Mouse (Mus musculus) megakaryocyte-erythroid progenitor cell, adult 5-6 weeks (primary cell): ENCODE results near the gene Olfr71. TPM values are rescaled to one million over a fixed set of nuclear protein-coding genes. Genes with fewer than 3 reads are reported as not detected.

Source experiments
- ATAC-seq: replicated peaks from 2 replicates; pipeline ENCODE4 v1.8.0; 2016; ENCODE audit warnings: mild to moderate bottlenecking, inconsistent platforms; ENCODE audit not compliant: severe bottlenecking, poor library complexity, low FRiP score, low TSS enrichment
- total RNA-seq, 2 experiments: library from RNA; stranded (forward) in 1 of 2; stranded (reverse) in 1 of 2; fragments of 200-1000, 215-1000 nt in 1 of 2; fragments of >200 nt in 1 of 2; fragmentation: Nextera tagmentation in 1 of 2; gene quantifications; 2 replicates each; pipeline ENCODE4 v1.2.3; 2014 to 2017

Olfr71 gene
- total RNA-seq, 2 experiments from 2014 or later: not detected

DNA sequence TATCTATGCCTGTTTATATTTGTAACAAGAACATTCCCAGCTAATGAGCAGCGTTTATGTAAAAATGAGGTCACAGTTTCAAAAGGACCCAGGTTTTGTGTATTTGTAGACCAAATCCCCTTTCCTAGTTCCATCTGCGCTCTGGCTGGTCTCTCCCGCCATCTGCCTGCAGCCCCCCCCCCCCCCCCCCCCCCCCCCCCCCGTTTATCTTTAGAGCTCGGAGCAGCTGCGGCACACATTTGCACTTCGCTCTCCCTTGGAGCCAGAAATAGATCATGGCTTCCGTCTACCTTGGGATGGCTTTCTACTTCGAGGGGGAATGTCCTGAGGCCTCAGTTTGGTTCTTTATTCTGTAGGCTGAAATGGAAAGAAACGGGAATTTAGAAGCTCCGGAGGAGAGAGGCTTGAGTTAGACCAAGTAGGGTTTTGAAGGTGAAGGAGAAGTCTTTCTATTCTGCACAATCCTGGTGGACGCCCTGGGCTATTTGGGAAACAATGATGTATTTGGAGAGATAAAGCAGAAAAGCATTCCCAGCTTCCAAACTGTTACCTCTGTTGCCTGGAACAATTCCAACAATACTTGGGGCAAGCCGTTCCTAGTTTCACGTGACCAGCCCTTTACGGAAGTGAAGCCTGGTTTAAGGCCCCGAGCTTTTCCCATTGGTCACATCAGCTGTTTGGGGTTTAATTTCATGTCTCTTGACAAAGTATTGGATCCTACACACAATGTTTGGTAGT, 10.6 kb upstream of the Olfr71 start:
- ATAC-seq: no peak

- no peak for ATAC-seq
Observed at GRCm38 (mm10) chr4:43713652-43714219, 3.7 kb upstream of the Olfr71 start.

- ATAC-seq: peak; percentile 68; the same call in 1 of the 2 replicates
Observed at GRCm38 (mm10) chr4:43711821-43712220, 1.8 kb upstream of the Olfr71 start.

GRCm38 (mm10) chr4:43705991-43706390, 4.1 kb downstream of the Olfr71 start:
- no peak for ATAC-seq

GRCm38 (mm10) chr4:43703851-43704250, 6.2 kb downstream of the Olfr71 start:
- ATAC-seq: no peak

- 0 out of 2 replicates have a peak, but pooled peaks have one; percentile 59 for ATAC-seq
Observed at GRCm38 (mm10) chr4:43703439-43703838, 6.6 kb downstream of the Olfr71 start.

DNA sequence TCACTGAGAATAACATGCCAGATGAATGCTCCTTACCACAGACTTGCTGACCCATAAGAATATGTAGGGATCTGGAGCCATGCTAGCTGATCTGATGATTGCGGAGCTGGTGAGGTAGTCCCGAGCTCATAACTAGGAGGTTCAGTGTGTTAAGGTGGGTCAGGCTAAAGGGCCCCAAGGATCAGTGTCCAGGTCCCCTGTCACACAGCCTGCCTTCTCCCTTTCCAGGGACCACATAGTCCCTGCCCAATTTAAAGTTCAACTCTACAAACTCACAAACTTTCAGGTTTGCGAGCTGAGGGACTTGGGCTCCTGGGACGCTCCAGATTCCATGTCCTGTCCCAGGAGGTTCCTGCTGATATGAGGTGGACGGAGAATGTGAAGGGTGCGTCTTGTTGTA, 9.3 kb downstream of the Olfr71 start, which contains the start of gene Olfr70:
Gene Olfr70 (minus strand): TSS at position 101 of the 400 bp plus-strand sequence.
- no peak for ATAC-seq

GRCm38 (mm10) chr4:43696561-43696960, 13.5 kb downstream of the Olfr71 start:
- ATAC-seq: no peak

DNA sequence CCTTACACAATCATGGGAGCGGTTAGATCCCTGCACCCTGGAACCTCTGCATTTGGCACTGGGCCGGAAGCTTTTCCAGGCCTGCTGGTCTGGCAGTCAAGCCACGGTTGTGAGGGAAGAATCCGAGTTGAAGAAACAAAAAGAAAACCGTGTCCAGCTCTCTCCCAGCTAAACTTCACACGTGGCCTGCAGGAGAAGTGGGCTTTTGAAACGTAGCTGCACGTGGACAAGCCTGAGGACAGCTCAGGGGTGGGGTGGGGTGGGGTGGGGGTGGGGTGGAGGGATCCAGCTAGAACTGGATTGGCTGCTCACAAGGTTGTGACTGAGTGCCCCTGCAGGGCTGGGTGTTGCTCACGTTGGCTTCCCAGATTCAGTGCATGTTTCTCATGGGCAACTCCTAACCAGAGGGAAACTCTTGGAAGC, 14.8 kb downstream of the Olfr71 start:
- no peak for ATAC-seq

- ATAC-seq: peak; percentile 65
Observed at GRCm38 (mm10) chr4:43694439-43695248, 15.4 kb downstream of the Olfr71 start.

DNA sequence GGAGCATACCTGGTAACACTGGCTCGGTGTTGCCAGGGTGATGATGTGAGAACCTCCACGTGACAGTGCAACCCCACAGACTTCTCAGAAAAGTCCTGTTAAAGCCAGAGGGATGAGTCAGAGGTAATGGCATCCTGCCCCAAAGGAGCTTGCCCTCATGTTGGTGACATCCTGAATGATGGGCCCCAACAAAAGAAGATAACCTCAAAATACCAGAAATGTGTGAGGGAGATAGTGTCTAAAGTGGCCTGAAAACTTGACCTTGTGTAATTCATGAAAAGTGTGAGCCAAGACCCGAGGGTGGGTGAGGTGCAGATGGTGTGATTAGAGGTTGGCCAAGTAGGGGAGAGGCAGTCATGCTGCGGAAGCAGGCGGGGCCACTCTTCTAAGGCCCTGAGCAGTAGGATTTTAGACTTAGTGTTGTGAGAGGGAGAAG, 16.2 kb downstream of the Olfr71 start:
- peak; percentile 48; the same call in 1 of the 2 replicates for ATAC-seq

- no peak for ATAC-seq
Observed at GRCm38 (mm10) chr4:43691026-43691425, 19.0 kb downstream of the Olfr71 start.

- ATAC-seq: no peak
Observed at GRCm38 (mm10) chr4:43690021-43690420, 20.0 kb downstream of the Olfr71 start.

- ATAC-seq: no peak
Observed at GRCm38 (mm10) chr4:43679416-43680043, 30.5 kb downstream of the Olfr71 start.

GRCm38 (mm10) chr4:43678541-43678940, 31.5 kb downstream of the Olfr71 start:
- no peak for ATAC-seq

DNA sequence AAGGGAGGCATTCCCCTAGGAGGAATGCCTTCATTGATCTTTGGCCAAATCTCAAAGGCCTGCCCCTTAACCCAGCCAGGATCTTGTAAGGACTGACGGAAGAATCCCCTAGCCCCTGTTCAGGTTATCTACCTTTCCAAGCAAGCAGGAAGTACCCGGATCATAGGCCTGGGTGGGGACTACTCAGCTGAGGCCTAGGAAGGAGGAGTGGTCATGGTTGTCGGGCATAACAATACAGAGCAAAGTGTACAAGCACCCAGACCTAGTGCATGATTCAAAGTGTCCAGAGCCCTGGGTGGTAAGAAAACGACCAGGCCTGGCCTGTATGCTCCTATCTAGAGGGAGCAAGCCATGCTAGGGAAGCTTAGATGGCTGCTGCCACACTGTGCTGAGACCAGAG, 34.4 kb downstream of the Olfr71 start:
- ATAC-seq: no peak

DNA sequence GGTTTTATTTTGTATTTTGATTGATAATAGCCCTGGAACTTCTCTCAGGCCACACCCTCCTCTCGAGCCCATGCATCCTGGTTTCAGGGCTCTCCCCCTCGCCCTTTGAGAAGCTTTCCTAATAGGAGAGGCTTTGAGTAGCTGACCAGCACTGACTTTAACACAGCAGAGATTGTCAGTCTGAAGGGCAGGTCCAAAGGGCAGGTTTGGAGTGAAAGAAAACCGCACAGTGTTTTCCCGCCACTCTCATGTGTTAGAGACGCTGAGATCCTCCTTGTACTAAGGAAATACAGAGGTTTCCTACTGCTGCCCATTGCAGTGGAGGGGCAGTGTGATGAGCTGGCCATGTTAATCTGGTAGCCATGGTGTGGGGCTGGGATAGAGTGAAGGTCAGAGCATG, 35.1 kb downstream of the Olfr71 start:
- no peak for ATAC-seq

DNA sequence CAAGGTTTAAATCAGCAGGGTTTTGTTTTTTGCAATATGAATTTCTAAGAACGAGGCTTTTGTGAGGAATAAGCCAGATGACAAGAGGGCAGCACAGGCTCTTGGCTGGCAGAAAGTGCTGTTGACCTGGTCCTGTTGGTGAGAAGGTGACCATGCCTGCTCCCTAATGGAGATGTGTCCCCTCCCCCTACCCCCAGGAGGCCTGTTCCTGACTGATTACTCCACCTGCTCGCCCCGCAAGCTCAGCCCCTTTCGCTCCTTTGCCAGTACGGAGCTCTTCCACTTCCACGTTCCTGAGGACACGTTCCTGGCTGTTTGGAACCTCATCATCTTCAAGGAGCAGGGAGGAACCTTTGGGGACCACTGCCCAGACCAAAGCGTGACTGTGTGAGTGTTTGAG, 36.4 kb downstream of the Olfr71 start:
- no peak for ATAC-seq

- peak; percentile 54 for ATAC-seq
Observed at GRCm38 (mm10) chr4:43672070-43672469, 38.0 kb downstream of the Olfr71 start.

DNA sequence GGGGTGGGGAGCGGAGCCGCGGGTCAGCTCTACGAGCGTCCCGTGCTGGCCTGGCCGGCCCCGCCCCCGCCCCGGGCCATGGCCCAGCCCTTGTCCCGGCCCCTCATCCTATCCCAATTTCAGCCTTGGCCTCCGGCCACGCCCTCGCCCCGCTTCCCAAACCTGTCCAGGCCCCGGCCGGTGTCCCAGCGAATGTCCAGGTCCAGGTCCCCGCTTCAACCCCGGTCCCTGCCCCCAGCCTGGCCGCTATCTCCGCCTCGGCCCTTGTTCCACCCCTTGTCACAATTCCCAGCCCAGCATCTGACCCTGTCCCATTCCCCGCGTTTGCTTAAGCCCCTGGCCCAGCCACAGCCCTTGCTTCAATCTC, 40.6 kb downstream of the Olfr71 start:
- peak; percentile 27 for ATAC-seq
